Mouse (Mus musculus) MEL (cell line): ENCODE data around the gene Rab3gap2. TPM values are rescaled to one million over a fixed set of nuclear protein-coding genes. Genes with fewer than 3 reads are reported as not detected.

Experiments
- DNase-seq: peaks from one replicate; pipeline ENCODE4 v3.0.0; 2011; ENCODE audit warnings: low read depth, low spot score
- H3K27ac ChIP-seq: 2 replicates; pipeline ENCODE4 v1.5.1; 2012; ENCODE audit warnings: low read depth, mild to moderate bottlenecking, control low read depth, low read length, moderate library complexity; ENCODE audit not compliant: control insufficient read depth
- H3K27me3 ChIP-seq, 2 experiments: fragments of 150-350 bp in 1 of 2; sonication (generic) in 1 of 2; 2 replicates each; pipeline ENCODE4 v1.6.1; 2012; ENCODE audit warnings: low read length in 2 of 2, mild to moderate bottlenecking in 2 of 2, improper control_type of control experiment in 1 of 2, moderate library complexity in 1 of 2; ENCODE audit not compliant: insufficient read depth in 2 of 2, control insufficient read depth in 1 of 2
- H3K36me3 ChIP-seq, 2 experiments: 2 replicates each; pipeline ENCODE4 v1.6.1; 2012 to 2014; ENCODE audit warnings: low read length in 2 of 2, improper control_type of control experiment in 1 of 2, inconsistent platforms in 1 of 2, mild to moderate bottlenecking in 1 of 2; ENCODE audit not compliant: insufficient read depth in 2 of 2, control insufficient read depth in 1 of 2
- H3K4me1 ChIP-seq, 2 experiments: fragments of 150-350 bp in 1 of 2; sonication (generic) in 1 of 2; 2 replicates each; pipeline ENCODE4 v1.6.1; 2012; ENCODE audit warnings: low read length in 2 of 2, improper control_type of control experiment in 1 of 2, mild to moderate bottlenecking in 1 of 2; ENCODE audit not compliant: insufficient read depth in 2 of 2, control insufficient read depth in 1 of 2
- H3K4me3 ChIP-seq, 2 experiments: fragments of 150-350 bp in 1 of 2; sonication (generic) in 1 of 2; 2 replicates each; pipeline ENCODE4 v1.5.1; 2012; ENCODE audit warnings: low read depth in 2 of 2, low read length in 2 of 2, mild to moderate bottlenecking in 2 of 2, moderate library complexity in 2 of 2, control low read depth in 1 of 2, improper control_type of control experiment in 1 of 2; ENCODE audit not compliant: control insufficient read depth in 1 of 2, insufficient read depth in 1 of 2
- H3K79me2 ChIP-seq: 2 replicates; pipeline ENCODE4 v1.6.1; 2012; ENCODE audit warnings: mild to moderate bottlenecking, low read length, moderate library complexity; ENCODE audit not compliant: control insufficient read depth, poor library complexity, insufficient read depth
- H3K9ac ChIP-seq: 2 replicates; pipeline ENCODE4 v1.6.1; 2012; ENCODE audit warnings: low read depth, mild to moderate bottlenecking, control low read depth, low read length, moderate library complexity; ENCODE audit not compliant: control insufficient read depth, poor library complexity, severe bottlenecking
- H3K9me3 ChIP-seq: fragments of 150-350 bp; sonication (generic); replicated peaks from 2 replicates; pipeline ENCODE4 v1.6.1; 2012; ENCODE audit warnings: mild to moderate bottlenecking, low read length, improper control_type of control experiment, moderate library complexity; ENCODE audit not compliant: insufficient read depth
- CHD1 ChIP-seq: IDR thresholded peaks from 2 replicates; pipeline ENCODE4 v1.6.1; 2012; ENCODE audit warnings: low read depth, mild to moderate bottlenecking, inconsistent platforms, low read length, improper control_type of control experiment
- CTCF ChIP-seq, 3 experiments: IDR thresholded peaks in 2 of 3; conservative IDR thresholded peaks in 1 of 3; 2 replicates each; pipeline ENCODE4 v1.5.1; 2011 to 2012; ENCODE audit warnings: low read length in 3 of 3, low read depth in 2 of 3, mild to moderate bottlenecking in 2 of 3, improper control_type of control experiment in 1 of 3, inconsistent platforms in 1 of 3, mixed read lengths in 1 of 3, moderate library complexity in 1 of 3; ENCODE audit not compliant: control insufficient read depth in 1 of 3, insufficient read depth in 1 of 3, poor library complexity in 1 of 3, severe bottlenecking in 1 of 3
- E2F4 ChIP-seq: IDR thresholded peaks from 2 replicates; pipeline ENCODE4 v1.6.1; 2011; ENCODE audit warnings: low read depth, low read length, improper control_type of control experiment, borderline replicate concordance
- ELF1 ChIP-seq: IDR thresholded peaks from 2 replicates; pipeline ENCODE4 v1.6.1; 2014; ENCODE audit warnings: low read depth, mild to moderate bottlenecking, inconsistent platforms, low read length, improper control_type of control experiment, moderate library complexity
- EP300 ChIP-seq, 2 experiments: IDR thresholded peaks; 2 replicates each; pipeline ENCODE4 v1.6.1; 2011; ENCODE audit warnings: improper control_type of control experiment in 2 of 2, low read length in 2 of 2, low read depth in 1 of 2, mild to moderate bottlenecking in 1 of 2
- ETS1 ChIP-seq: IDR thresholded peaks from 2 replicates; pipeline ENCODE4 v1.6.1; 2012; ENCODE audit warnings: low read depth, mild to moderate bottlenecking, inconsistent platforms, low read length, improper control_type of control experiment, moderate library complexity
- GABPA ChIP-seq: IDR thresholded peaks from 2 replicates; pipeline ENCODE4 v1.6.1; 2012; ENCODE audit warnings: low read depth, mild to moderate bottlenecking, inconsistent platforms, low read length, improper control_type of control experiment, moderate library complexity
- GATA1 ChIP-seq: IDR thresholded peaks from 2 replicates; pipeline ENCODE4 v1.6.1; 2011; ENCODE audit warnings: low read depth, low read length, improper control_type of control experiment
- JUND ChIP-seq: IDR thresholded peaks from 2 replicates; pipeline ENCODE4 v1.6.1; 2011; ENCODE audit warnings: low read depth, mild to moderate bottlenecking, improper control_type of control experiment, low read length
- MAFK ChIP-seq: IDR thresholded peaks from 2 replicates; pipeline ENCODE4 v1.6.1; 2011; ENCODE audit warnings: low read depth, mild to moderate bottlenecking, low read length, improper control_type of control experiment, borderline replicate concordance
- MAX ChIP-seq: IDR thresholded peaks from 2 replicates; pipeline ENCODE4 v1.6.1; 2011; ENCODE audit warnings: low read length, improper control_type of control experiment
- MAZ ChIP-seq: IDR thresholded peaks from 2 replicates; pipeline ENCODE4 v1.6.1; 2012; ENCODE audit warnings: low read depth, mild to moderate bottlenecking, inconsistent platforms, low read length, improper control_type of control experiment
- MXI1 ChIP-seq: IDR thresholded peaks from 2 replicates; pipeline ENCODE4 v1.6.1; 2011; ENCODE audit warnings: mild to moderate bottlenecking, low read depth, low read length, improper control_type of control experiment
- MYB ChIP-seq: IDR thresholded peaks from 2 replicates; pipeline ENCODE4 v1.6.1; 2011; ENCODE audit warnings: mild to moderate bottlenecking, low read depth, low read length, improper control_type of control experiment
- MYC ChIP-seq: IDR thresholded peaks from 2 replicates; pipeline ENCODE4 v1.6.1; 2011; ENCODE audit warnings: low read depth, mild to moderate bottlenecking, low read length, improper control_type of control experiment, moderate library complexity
- POLR2AphosphoS2 ChIP-seq: IDR thresholded peaks from 2 replicates; pipeline ENCODE4 v1.6.1; 2011; ENCODE audit warnings: low read length, improper control_type of control experiment
- POLR2AphosphoS5 ChIP-seq: IDR thresholded peaks from 2 replicates; pipeline ENCODE4 v1.6.1; 2012; ENCODE audit warnings: low read depth, borderline replicate concordance, mild to moderate bottlenecking, inconsistent platforms, low read length, moderate library complexity, mixed read lengths
- SIN3A ChIP-seq: IDR thresholded peaks from 2 replicates; pipeline ENCODE4 v1.6.1; 2012; ENCODE audit warnings: low read length, improper control_type of control experiment, inconsistent platforms
- TAL1 ChIP-seq: IDR thresholded peaks from 2 replicates; pipeline ENCODE4 v1.6.1; 2012; ENCODE audit warnings: mild to moderate bottlenecking, inconsistent platforms, low read length, moderate library complexity, mixed read lengths
- TBP ChIP-seq: IDR thresholded peaks from 2 replicates; pipeline ENCODE4 v1.8.0; 2011; ENCODE audit warnings: low read depth, low read length, improper control_type of control experiment
- UBTF ChIP-seq: IDR thresholded peaks from 2 replicates; pipeline ENCODE4 v1.6.1; 2012; ENCODE audit warnings: low read depth, mild to moderate bottlenecking, inconsistent platforms, low read length, improper control_type of control experiment, moderate library complexity, borderline replicate concordance; ENCODE audit not compliant: insufficient read depth
- USF1 ChIP-seq: IDR thresholded peaks from 2 replicates; pipeline ENCODE4 v1.6.1; 2014; ENCODE audit warnings: low read depth, mild to moderate bottlenecking, inconsistent platforms, low read length, improper control_type of control experiment, moderate library complexity
- ZC3H11A ChIP-seq: IDR thresholded peaks from 2 replicates; pipeline ENCODE4 v1.6.1; 2012; ENCODE audit warnings: low read depth, mild to moderate bottlenecking, inconsistent platforms, low read length, improper control_type of control experiment
- ZNF384 ChIP-seq: IDR thresholded peaks from 2 replicates; pipeline ENCODE4 v1.6.1; 2012; ENCODE audit warnings: low read depth, mild to moderate bottlenecking, inconsistent platforms, low read length, improper control_type of control experiment
- polyA plus RNA-seq, 2 experiments: library from polyadenylated mRNA; stranded (reverse) in 1 of 2; unstranded in 1 of 2; fragments of >175 nt in 1 of 2; fragments of >200 nt in 1 of 2; gene quantifications; 2 replicates each; pipeline versions ENCODE4 v1.2.1 to v1.2.4; 2012; ENCODE audit warnings: low replicate concordance in 2 of 2, low read depth in 1 of 2; ENCODE audit not compliant: insufficient read length in 2 of 2, insufficient read depth in 1 of 2, missing spikeins in 1 of 2
- total RNA-seq: library from RNA; depleted of rRNA; stranded (reverse); fragments of 300-350 nt; gene quantifications from 2 replicates; pipeline ENCODE4 v1.2.3, GENCODE M21; 2012

Rab3gap2 gene
- total and polyA plus RNA-seq, 3 experiments: 24.1 to 40.1 TPM; not detected in 1

DNA sequence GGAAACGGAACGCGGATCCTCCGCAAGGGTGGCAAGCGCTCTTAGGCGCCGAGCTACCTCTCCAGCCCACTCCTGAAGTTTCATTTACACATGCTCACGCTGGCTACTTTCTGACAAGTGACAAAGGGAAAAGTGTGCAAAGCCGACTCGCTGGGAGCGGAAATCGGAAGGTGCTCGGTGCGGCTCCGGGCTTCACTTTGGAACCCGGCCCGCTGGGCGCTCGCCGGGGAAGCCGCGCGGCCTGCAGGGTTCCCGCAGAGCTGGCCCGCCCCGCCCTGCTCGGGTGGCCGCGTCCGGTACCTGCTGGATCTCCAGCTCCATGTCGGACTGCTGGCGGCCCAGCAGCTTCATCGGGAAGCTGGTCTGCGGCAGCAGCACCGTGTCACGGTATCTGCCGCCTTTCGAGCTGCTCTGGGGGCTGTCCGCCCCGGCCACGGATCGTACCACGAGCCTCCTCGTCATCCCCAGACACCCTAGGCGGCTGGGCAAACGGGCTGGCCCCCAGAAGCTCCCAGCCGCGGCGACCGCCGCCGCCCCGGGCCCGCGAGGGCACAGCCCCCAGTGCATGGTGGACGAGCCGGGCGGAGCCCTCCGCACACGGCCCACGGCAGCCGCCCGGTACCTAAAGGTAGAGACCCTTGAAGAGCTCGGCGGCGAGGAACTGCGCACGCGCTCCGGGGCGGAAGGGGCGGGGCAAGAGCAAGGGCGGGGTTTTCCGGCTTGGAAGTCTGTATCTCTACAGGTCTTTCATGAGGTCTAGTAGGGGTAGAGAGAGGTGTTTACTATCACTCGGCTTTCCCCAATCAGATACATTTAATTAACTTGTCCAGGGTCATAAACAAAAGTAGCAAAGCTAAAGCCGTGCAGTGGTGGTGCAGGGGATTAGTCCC, 125.0 kb downstream of the Rab3gap2 start, which contains the start of gene Iars2 (continued):
- TF ChIP-seq MXI1 (peak; percentile 21; the same call in 1 of the 2 replicates), UBTF (no peak)

DNA sequence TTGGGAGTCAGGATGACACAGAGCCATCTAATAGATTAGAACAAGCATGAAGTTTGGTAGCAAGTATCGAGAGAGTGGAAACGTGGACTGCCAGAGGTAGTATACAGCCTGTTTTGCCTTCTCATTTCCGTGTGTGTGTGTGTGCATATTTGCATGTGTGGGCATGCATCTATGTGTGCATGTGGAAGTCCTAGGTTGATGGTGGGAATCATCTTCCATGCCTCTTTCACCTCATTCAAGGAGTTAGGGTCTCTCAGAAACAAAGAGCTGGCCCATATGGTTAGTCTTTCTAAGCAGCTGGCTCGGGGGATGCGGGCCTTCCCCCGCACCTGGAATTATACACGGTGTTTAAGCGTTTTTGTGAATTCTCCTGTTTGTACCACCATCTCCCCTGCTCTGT, 125.9 kb downstream of the Rab3gap2 start:
- peak overlapping the region; percentile 69 for H3K9ac ChIP-seq

DNA sequence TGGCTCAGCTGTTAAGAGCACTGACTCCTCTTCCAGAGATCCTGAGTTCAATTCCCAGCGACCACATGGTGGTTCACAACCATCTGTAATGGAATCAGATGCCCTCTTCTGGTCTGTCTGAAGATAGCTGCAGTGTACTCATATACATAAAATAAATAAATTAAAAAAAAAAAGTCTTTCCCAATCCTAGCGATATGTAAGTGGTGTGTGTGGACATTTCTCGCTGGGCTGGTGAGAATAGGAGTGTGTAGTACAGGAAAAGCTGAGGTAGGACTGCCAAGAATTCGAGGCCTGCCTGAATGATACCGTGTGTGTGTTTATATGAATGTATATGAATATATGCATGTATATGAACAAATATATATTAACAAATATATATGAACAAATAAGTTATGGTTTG, 127.4 kb downstream of the Rab3gap2 start:
- Histone ChIP-seq H3K9ac (peak overlapping the region; percentile 83), H3K79me2 (peaks cover 9% of the 10 kb centered on the region), H3K27me3 (no peaks in the 10 kb centered on the region), H3K9me3 (no peaks in the 10 kb centered on the region), H3K36me3 (peaks cover 0 to 10% of the 10 kb centered on the region in 2 experiments; a peak in 3 of 4 replicates), H3K4me3 (peak overlapping the region; percentile 81 to 84), H3K4me1 (peaks cover 2 to 11% of the 10 kb centered on the region in 2 experiments; a peak in 2 of 4 replicates), H3K27ac (peak overlapping the region; percentile 28; the same call in 1 of the 2 replicates)
- no peak for TF ChIP-seq GATA1
- TF ChIP-seq EP300 (IDR thresholded peaks at IDR 0.05; ENCODE audit: low read depth in 1 of 2, low read length in 2 of 2): no peak
- TF ChIP-seq CTCF (IDR thresholded peaks at IDR 0.05 in 2 of 3, conservative IDR thresholded peaks at IDR 0.05 in 1 of 3; ENCODE audit: control insufficient read depth in 1 of 3, insufficient read depth in 1 of 3, low read depth in 2 of 3, low read length in 3 of 3, poor library complexity in 1 of 3, severe bottlenecking in 1 of 3): peak in 2 of 3 experiments; percentile 28 to 32; a peak in 2 of 6 replicates
- TF ChIP-seq SIN3A: no peak
- TF ChIP-seq JUND: no peak
- peak; percentile 47; the same call in 1 of the 2 replicates for TF ChIP-seq MXI1
- no peak for TF ChIP-seq GABPA
- TF ChIP-seq E2F4: no peak
- no peak for TF ChIP-seq CHD1
- TF ChIP-seq POLR2AphosphoS2: no peak
- 0 out of 2 replicates have a peak, but pooled peaks have one; percentile 13 for TF ChIP-seq MAX
- peak; percentile 77 for TF ChIP-seq ZNF384
- TF ChIP-seq MAFK: no peak
- peak; percentile 14; the same call in 1 of the 2 replicates for TF ChIP-seq TBP
- TF ChIP-seq ELF1: no peak
- no peak for TF ChIP-seq MYB
- TF ChIP-seq ETS1: no peak
- peak; percentile 89 for TF ChIP-seq MYC
- TF ChIP-seq ZC3H11A: no peak
- TF ChIP-seq POLR2AphosphoS5: no peak
- peak; percentile 49 for DNase-seq

More for the DNA sequence above, 125.9 kb downstream of the Rab3gap2 start:
- peaks cover 2 to 11% of the 10 kb centered on the region in 2 experiments; a peak in 2 of 4 replicates for H3K4me1 ChIP-seq
- H3K27me3 ChIP-seq: no peaks in the 10 kb centered on the region
- peaks cover 3 to 10% of the 10 kb centered on the region in 2 experiments for H3K36me3 ChIP-seq
- TF ChIP-seq MAZ (no peak), GATA1 (no peak), MYC (no peak), EP300 (IDR thresholded peaks at IDR 0.05; ENCODE audit: low read depth in 1 of 2, low read length in 2 of 2) (no peak), ZNF384 (no peak), ELF1 (no peak), TAL1 (no peak), CTCF (IDR thresholded peaks at IDR 0.05 in 2 of 3, conservative IDR thresholded peaks at IDR 0.05 in 1 of 3; ENCODE audit: control insufficient read depth in 1 of 3, insufficient read depth in 1 of 3, low read depth in 2 of 3, low read length in 3 of 3, poor library complexity in 1 of 3, severe bottlenecking in 1 of 3) (no peak), USF1 (no peak)
- peak overlapping the region; percentile 81 to 98 for H3K4me3 ChIP-seq
- peaks cover 9% of the 10 kb centered on the region for H3K79me2 ChIP-seq
- H3K27ac ChIP-seq: peak overlapping the region; percentile 69
- no peaks in the 10 kb centered on the region for H3K9me3 ChIP-seq
- DNase-seq: no peak
